Mouse (Mus musculus): ENCODE measurements around the gene Fam196a.

DNA sequence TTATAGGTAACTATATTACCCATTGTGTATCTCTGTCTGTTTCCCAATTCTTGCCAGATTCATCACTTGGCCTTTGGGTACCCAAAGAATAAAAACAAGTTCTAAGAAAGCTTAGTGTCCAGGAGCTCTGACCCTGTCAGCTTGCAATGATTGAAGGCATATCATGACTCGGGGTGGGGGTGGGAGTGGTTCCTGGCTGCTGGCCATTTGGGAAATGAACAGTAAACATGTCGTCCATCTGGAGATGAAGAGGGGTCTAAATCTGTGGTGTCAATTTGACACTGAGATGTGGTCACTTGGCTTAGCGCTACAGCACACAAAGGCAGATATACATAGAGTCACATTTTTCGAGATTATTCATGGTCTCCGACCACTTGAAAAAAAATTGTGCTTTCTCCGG is 54.7 kb downstream of the Fam196a start:
- TF ChIP-seq CTCF (IDR thresholded peaks at IDR 0.05; ENCODE audit: borderline replicate concordance, insufficient read depth, low read depth, low read length): no peak
- TF ChIP-seq POLR2A (IDR thresholded peaks at IDR 0.05; ENCODE audit: borderline replicate concordance, insufficient read depth, low read length): no peak

Measured in cerebellum, adult 2 months (tissue).